Mouse (Mus musculus) neural tube, embryonic 11.5 days (tissue): ENCODE results near the gene Polrmt. TPM values are rescaled to one million over a fixed set of nuclear protein-coding genes. Genes with fewer than 3 reads are reported as not detected.

Source experiments
- ATAC-seq: fragments of 200-750 bp; cut with Nextera tagmentation; 2 replicates; pipeline ENCODE4 v1.8.0; 2017; ENCODE audit warnings: moderate number of reproducible peaks, mild to moderate bottlenecking, moderate TSS enrichment, moderate library complexity; ENCODE audit not compliant: insufficient read depth, low FRiP score, low TSS enrichment
- DNase-seq: peaks from one replicate; pipeline ENCODE4 v3.0.0-alpha.2; 2015; ENCODE audit warnings: low spot score
- H3K27ac ChIP-seq: fragments of 300-500 bp; sonication (generic); 2 replicates; pipeline ENCODE4 v1.5.1; 2014; ENCODE audit warnings: low read depth, mild to moderate bottlenecking, low read length
- H3K27me3 ChIP-seq: fragments of 300-500 bp; sonication (generic); 2 replicates; pipeline ENCODE4 v1.6.1; 2014; ENCODE audit warnings: mild to moderate bottlenecking, low read length, mixed read lengths; ENCODE audit not compliant: control insufficient read depth, insufficient read depth
- H3K36me3 ChIP-seq: fragments of 300-500 bp; sonication (generic); 2 replicates; pipeline ENCODE4 v1.6.1; 2014; ENCODE audit warnings: mild to moderate bottlenecking, low read length, moderate library complexity, mixed read lengths; ENCODE audit not compliant: control insufficient read depth, insufficient read depth
- H3K4me1 ChIP-seq: fragments of 300-500 bp; sonication (generic); 2 replicates; pipeline ENCODE4 v1.6.1; 2014; ENCODE audit warnings: low read length, mixed read lengths; ENCODE audit not compliant: control insufficient read depth, insufficient read depth
- H3K4me2 ChIP-seq: fragments of 300-500 bp; sonication (generic); 2 replicates; pipeline ENCODE4 v1.6.1; 2014; ENCODE audit warnings: low read depth, mild to moderate bottlenecking, moderate library complexity
- H3K4me3 ChIP-seq: fragments of 300-500 bp; sonication (generic); 2 replicates; pipeline ENCODE4 v1.5.1; 2014; ENCODE audit warnings: low read depth, low read length
- H3K9ac ChIP-seq: fragments of 300-500 bp; sonication (generic); 2 replicates; pipeline ENCODE4 v1.6.1; 2014; ENCODE audit warnings: mild to moderate bottlenecking, low read length
- H3K9me3 ChIP-seq: fragments of 300-500 bp; sonication (generic); 2 replicates; pipeline ENCODE4 v1.6.1; 2016; ENCODE audit warnings: low read length; ENCODE audit not compliant: control insufficient read depth
- WGBS: fragments of 180-500 bp; shearing (Covaris S2); extraction: QIAGEN DNeasy Blood & Tissue Kit; methylation state at CpG from one replicate; pipeline ENCODE4 v1.1.7; 2014; 5-methylcytosine and 5-hydroxymethylcytosine counted together
- polyA plus RNA-seq: library from polyadenylated mRNA; unstranded; fragments of >200 nt; fragmentation: Nextera tagmentation; extraction: Ambion mirVana; gene quantifications from 2 replicates; pipeline ENCODE4 v1.2.1, GENCODE M21; 2014

Polrmt gene
- polyA plus RNA-seq, 1 experiment from 2014 or later: 34.1 TPM

- peaks cover 36% of the 10 kb centered on the region for H3K27me3 ChIP-seq
- no peaks in the 10 kb centered on the region for H3K36me3 ChIP-seq
- peaks cover 5% of the 10 kb centered on the region; the same call in 1 of the 2 replicates for H3K4me1 ChIP-seq
- WGBS: 19% methylated on average over 2 of the region's 2 CpGs
- no peak overlapping the region for H3K9ac ChIP-seq
- no peaks in the 10 kb centered on the region for H3K9me3 ChIP-seq
- no peak overlapping the region for H3K4me3 ChIP-seq
- no peak overlapping the region for H3K4me2 ChIP-seq
- H3K27ac ChIP-seq: no peak overlapping the region
- DNase-seq (no peak), ATAC-seq (no peak)
These were observed 32.8 kb upstream of the Polrmt start for GRCm38 (mm10) chr10:79779193-79779592.

- 16% methylated on average over 15 of the region's 15 CpGs for WGBS
- Histone ChIP-seq H3K36me3 (no peaks in the 10 kb centered on the region), H3K4me2 (no peak overlapping the region), H3K9me3 (no peaks in the 10 kb centered on the region), H3K27ac (no peak overlapping the region), H3K4me1 (peaks cover 3% of the 10 kb centered on the region; the same call in 1 of the 2 replicates), H3K9ac (no peak overlapping the region), H3K4me3 (0 out of 2 replicates have a peak overlapping the region, but pooled peaks have one; percentile 0), H3K27me3 (peaks cover 34% of the 10 kb centered on the region)
- DNase-seq: no peak
- ATAC-seq: no peak
These were observed 31.6 kb upstream of the Polrmt start for GRCm38 (mm10) chr10:79778006-79778405.

- ATAC-seq (no peak), DNase-seq (no peak)
- H3K27ac ChIP-seq: no peak within 1 kb of the TSS
These were observed 30.7 kb upstream of the Polrmt start, which contains the start of gene Fstl3 for GRCm38 (mm10) chr10:79777103-79777531. Fstl3 (plus strand) TSS chr10:79777272.

GRCm38 (mm10) chr10:79774486-79775279 is 28.3 kb upstream of the Polrmt start:
- H3K27ac ChIP-seq: no peak overlapping the region
- DNase-seq: no peak
- no peak overlapping the region for H3K9ac ChIP-seq
- H3K36me3 ChIP-seq: no peaks in the 10 kb centered on the region
- peaks cover 3% of the 10 kb centered on the region; the same call in 1 of the 2 replicates for H3K4me1 ChIP-seq
- H3K27me3 ChIP-seq: peaks cover 25% of the 10 kb centered on the region
- ATAC-seq: no peak
- 72% methylated on average over 5 of the region's 5 CpGs for WGBS
- H3K4me2 ChIP-seq: no peak overlapping the region
- no peaks in the 10 kb centered on the region for H3K9me3 ChIP-seq
- no peak overlapping the region for H3K4me3 ChIP-seq

More at GRCm38 (mm10) chr10:79777103-79777531, 30.7 kb upstream of the Polrmt start, which contains the start of gene Fstl3:
- Histone ChIP-seq H3K36me3 (no peaks in the 10 kb centered on the region), H3K27me3 (peaks cover 32% of the 10 kb centered on the region), H3K9ac (peak within 1 kb of the TSS; percentile 19), H3K4me2 (peak within 1 kb of the TSS; percentile 45), H3K9me3 (no peaks in the 10 kb centered on the region), H3K4me3 (peak within 1 kb of the TSS; percentile 29), H3K4me1 (peaks cover 3% of the 10 kb centered on the region; the same call in 1 of the 2 replicates)
- under 1% methylated on average over 39 of the region's 39 CpGs for WGBS

GRCm38 (mm10) chr10:79773208-79773607 is 26.8 kb upstream of the Polrmt start:
- no peaks in the 10 kb centered on the region for H3K36me3 ChIP-seq
- ATAC-seq: no peak
- 96% methylated on average over 2 of the region's 2 CpGs for WGBS

GRCm38 (mm10) chr10:79772320-79772719 is 25.9 kb upstream of the Polrmt start:
- Histone ChIP-seq H3K9me3 (no peaks in the 10 kb centered on the region), H3K36me3 (no peaks in the 10 kb centered on the region), H3K4me2 (no peak overlapping the region), H3K9ac (no peak overlapping the region), H3K4me3 (no peak overlapping the region), H3K27ac (no peak overlapping the region), H3K4me1 (peaks cover 8% of the 10 kb centered on the region; the same call in 1 of the 2 replicates), H3K27me3 (peaks cover 4% of the 10 kb centered on the region)
- 81% methylated on average over 3 of the region's 3 CpGs for WGBS
- no peak for ATAC-seq
- no peak for DNase-seq

More at GRCm38 (mm10) chr10:79773208-79773607, 26.8 kb upstream of the Polrmt start:
- peaks cover 13% of the 10 kb centered on the region for H3K27me3 ChIP-seq
- H3K4me1 ChIP-seq: peaks cover 4% of the 10 kb centered on the region
- DNase-seq: no peak
- H3K9me3 ChIP-seq: no peaks in the 10 kb centered on the region
- H3K4me2 ChIP-seq: no peak overlapping the region
- no peak overlapping the region for H3K9ac ChIP-seq
- no peak overlapping the region for H3K4me3 ChIP-seq
- H3K27ac ChIP-seq: no peak overlapping the region

- no peak overlapping the region for H3K9ac ChIP-seq
- WGBS: 31% methylated on average over 4 of the region's 4 CpGs
- H3K27me3 ChIP-seq: no peaks in the 10 kb centered on the region
- DNase-seq (no peak), ATAC-seq (no peak)
- H3K4me1 ChIP-seq: peaks cover 22% of the 10 kb centered on the region
- H3K9me3 ChIP-seq: no peaks in the 10 kb centered on the region
- no peak overlapping the region for H3K4me2 ChIP-seq
- H3K36me3 ChIP-seq: no peaks in the 10 kb centered on the region
- no peak overlapping the region for H3K4me3 ChIP-seq
- no peak overlapping the region for H3K27ac ChIP-seq
These were observed 22.9 kb upstream of the Polrmt start for GRCm38 (mm10) chr10:79769329-79769728.

GRCm38 (mm10) chr10:79768400-79768799 is 22.0 kb upstream of the Polrmt start:
- H3K4me3 ChIP-seq: no peak overlapping the region
- H3K27me3 ChIP-seq: no peaks in the 10 kb centered on the region
- ATAC-seq: no peak
- WGBS: 0% methylated on average over 5 of the region's 5 CpGs
- H3K9me3 ChIP-seq: no peaks in the 10 kb centered on the region
- DNase-seq: peak; percentile 83
- H3K9ac ChIP-seq: no peak overlapping the region
- H3K4me2 ChIP-seq: 0 out of 2 replicates have a peak overlapping the region, but pooled peaks have one; percentile 4
- no peaks in the 10 kb centered on the region for H3K36me3 ChIP-seq
- H3K4me1 ChIP-seq: peaks cover 22% of the 10 kb centered on the region
- no peak overlapping the region for H3K27ac ChIP-seq
